Mouse (Mus musculus) kidney, embryonic 14.5 days (tissue): Measurements from ENCODE around the gene Trmt112. TPM values are rescaled to one million over a fixed set of nuclear protein-coding genes. Genes with fewer than 3 reads are reported as not detected.

Source experiments
- ATAC-seq: fragments of 200-750 bp; cut with Nextera tagmentation; 2 replicates; pipeline ENCODE4 v1.8.0; 2017; ENCODE audit warnings: moderate number of reproducible peaks, mild to moderate bottlenecking, moderate TSS enrichment, moderate library complexity; ENCODE audit not compliant: low FRiP score, low TSS enrichment
- H3K27ac ChIP-seq: fragments of 300-500 bp; sonication (generic); 2 replicates; pipeline ENCODE4 v1.5.1; 2014; ENCODE audit warnings: low read depth, mild to moderate bottlenecking, low read length, moderate library complexity, mixed read lengths
- H3K27me3 ChIP-seq: fragments of 300-500 bp; sonication (generic); 2 replicates; pipeline ENCODE4 v1.6.1; 2014; ENCODE audit warnings: mild to moderate bottlenecking, low read length; ENCODE audit not compliant: control insufficient read depth, insufficient read depth
- H3K36me3 ChIP-seq: fragments of 300-500 bp; sonication (generic); 2 replicates; pipeline ENCODE4 v1.6.1; 2014; ENCODE audit warnings: low read length, mixed read lengths; ENCODE audit not compliant: control insufficient read depth, insufficient read depth
- H3K4me1 ChIP-seq: fragments of 300-500 bp; sonication (generic); 2 replicates; pipeline ENCODE4 v1.6.1; 2014; ENCODE audit warnings: low read length, mixed read lengths; ENCODE audit not compliant: control insufficient read depth, insufficient read depth
- H3K4me2 ChIP-seq: fragments of 300-500 bp; sonication (generic); replicated peaks from 2 replicates; pipeline ENCODE4 v1.6.1; 2014; ENCODE audit warnings: low read depth, mild to moderate bottlenecking, low read length
- H3K4me3 ChIP-seq: fragments of 300-500 bp; sonication (generic); 2 replicates; pipeline ENCODE4 v1.5.1; 2014; ENCODE audit warnings: mild to moderate bottlenecking, low read length
- H3K9ac ChIP-seq: fragments of 300-500 bp; sonication (generic); 2 replicates; pipeline ENCODE4 v1.6.1; 2014; ENCODE audit warnings: low read depth, mild to moderate bottlenecking, low read length, moderate library complexity
- H3K9me3 ChIP-seq: fragments of 300-500 bp; sonication (generic); 2 replicates; pipeline ENCODE4 v1.6.1; 2016; ENCODE audit warnings: low read length; ENCODE audit not compliant: control insufficient read depth
- WGBS: fragments of 180-500 bp; shearing (Covaris S2); extraction: QIAGEN DNeasy Blood & Tissue Kit; methylation state at CpG from one replicate; pipeline ENCODE4 v1.1.7; 2014; 5-methylcytosine and 5-hydroxymethylcytosine counted together
- polyA plus RNA-seq: library from polyadenylated mRNA; unstranded; fragments of >200 nt; fragmentation: Nextera tagmentation; extraction: Ambion mirVana; gene quantifications from 2 replicates; pipeline ENCODE4 v1.2.1, GENCODE M21; 2014

The Trmt112 gene
- polyA plus RNA-seq, 1 experiment from 2014 or later = 164 TPM

DNA sequence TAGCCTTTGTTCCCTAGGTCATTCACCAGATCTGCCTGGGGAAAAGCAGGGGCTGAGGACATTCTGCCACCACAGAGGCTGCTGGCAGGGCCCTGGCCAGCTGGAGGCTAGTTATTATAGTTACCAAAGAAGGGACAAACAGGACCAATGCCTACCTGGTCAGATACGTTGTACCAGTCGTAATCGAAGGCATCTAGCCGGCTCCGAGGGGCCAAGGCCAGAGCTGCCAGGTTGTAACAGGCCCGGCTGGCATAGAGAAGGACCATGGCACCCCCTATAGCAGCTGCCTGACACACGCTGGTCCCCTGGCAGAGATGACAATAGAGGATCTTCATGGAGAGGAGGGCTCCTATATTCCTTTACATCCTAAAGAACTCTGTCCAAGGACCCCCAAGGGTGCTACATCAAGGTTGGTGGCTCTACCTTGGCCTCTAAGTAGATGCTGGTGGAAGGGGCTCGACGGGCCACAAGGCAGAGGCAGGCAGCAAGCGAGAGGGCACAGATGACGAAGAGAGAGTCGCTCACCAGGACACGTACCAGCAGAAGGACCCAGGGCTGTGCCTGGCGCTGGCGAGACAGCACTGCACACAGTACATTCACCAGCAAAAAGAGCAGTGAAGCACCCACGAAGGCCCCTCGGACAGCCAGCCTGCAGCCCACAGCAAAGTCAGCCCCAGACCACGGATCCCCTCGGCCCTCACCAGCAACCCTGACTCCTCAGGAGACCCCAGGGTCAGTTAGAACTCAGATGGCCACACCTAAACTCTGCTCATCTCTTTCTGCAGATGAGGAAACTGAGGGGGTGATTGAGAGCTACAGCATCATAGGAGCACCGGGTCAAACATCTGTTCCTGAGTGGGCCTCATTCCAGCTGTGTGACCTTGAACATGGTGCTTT lies 29.9 kb downstream of the Trmt112 start:
- 89% methylated on average over 20 of the region's 20 CpGs for WGBS
- H3K4me3 ChIP-seq = no peak overlapping the region
- H3K36me3 ChIP-seq = no peaks in the 10 kb centered on the region
- no peaks in the 10 kb centered on the region for H3K9me3 ChIP-seq
- H3K4me1 ChIP-seq = peaks cover 9% of the 10 kb centered on the region
- no peak overlapping the region for H3K27ac ChIP-seq
- H3K4me2 ChIP-seq = no peak overlapping the region
- H3K9ac ChIP-seq = no peak overlapping the region
- peaks cover 19% of the 10 kb centered on the region for H3K27me3 ChIP-seq
- ATAC-seq = no peak

DNA sequence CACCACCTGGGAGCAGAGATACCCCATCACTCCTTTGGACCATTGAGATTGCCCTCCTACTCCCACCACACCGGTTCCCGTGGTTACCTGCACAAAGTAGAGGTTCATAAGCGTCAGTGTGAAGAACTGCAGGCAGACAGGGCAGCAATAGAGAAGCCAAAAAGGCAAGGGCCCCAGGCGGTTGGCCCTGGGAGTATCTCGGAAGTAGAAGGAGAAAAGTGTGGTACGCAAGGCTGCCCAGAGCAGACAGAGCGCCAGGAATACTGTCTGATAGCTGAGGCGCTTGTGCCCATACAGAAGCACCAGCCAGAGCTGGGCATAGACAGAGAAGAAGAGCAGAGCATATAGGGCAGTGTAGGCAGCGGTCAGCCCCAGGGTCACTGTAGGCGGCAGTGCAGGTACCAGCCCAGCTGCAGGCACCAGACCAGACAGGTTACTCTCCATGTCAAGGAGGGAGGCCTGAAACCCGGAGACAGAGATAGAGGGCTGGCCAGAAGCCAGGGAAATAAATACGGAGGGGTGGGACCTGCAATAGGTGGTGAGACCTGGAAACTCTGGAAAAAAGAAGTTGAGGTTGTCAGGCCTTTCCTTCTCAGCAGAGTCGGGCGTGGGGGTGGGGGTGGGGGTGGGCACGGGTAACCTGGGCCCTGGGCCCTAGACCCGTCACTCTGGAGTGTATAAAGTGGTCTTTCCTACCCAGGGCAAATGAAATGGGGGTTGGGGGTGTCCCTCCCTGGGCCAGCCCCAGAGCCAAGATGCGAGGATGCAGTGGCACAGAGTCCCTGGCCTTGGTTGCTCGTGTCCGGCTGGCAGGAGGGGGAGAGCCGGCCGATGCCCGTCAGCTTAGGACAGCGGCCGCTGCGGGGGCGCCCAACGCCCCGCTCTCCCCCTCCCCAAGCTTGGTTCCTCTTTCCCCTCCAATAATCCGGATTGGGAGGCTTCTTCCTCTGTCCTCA lies 31.2 kb downstream of the Trmt112 start:
- H3K27ac ChIP-seq = peak overlapping the region; percentile 98; the same call in 1 of the 2 replicates
- peak overlapping the region; percentile 86 for H3K9ac ChIP-seq
- WGBS = 22% methylated on average over 28 of the region's 29 CpGs
- peak; percentile 11 for ATAC-seq
- H3K36me3 ChIP-seq = no peaks in the 10 kb centered on the region
- H3K9me3 ChIP-seq = no peaks in the 10 kb centered on the region
- H3K4me1 ChIP-seq = peaks cover 9% of the 10 kb centered on the region
- H3K4me2 ChIP-seq = peak overlapping the region; percentile 98
- peaks cover 5% of the 10 kb centered on the region for H3K27me3 ChIP-seq
- H3K4me3 ChIP-seq = peak overlapping the region; percentile 88

DNA sequence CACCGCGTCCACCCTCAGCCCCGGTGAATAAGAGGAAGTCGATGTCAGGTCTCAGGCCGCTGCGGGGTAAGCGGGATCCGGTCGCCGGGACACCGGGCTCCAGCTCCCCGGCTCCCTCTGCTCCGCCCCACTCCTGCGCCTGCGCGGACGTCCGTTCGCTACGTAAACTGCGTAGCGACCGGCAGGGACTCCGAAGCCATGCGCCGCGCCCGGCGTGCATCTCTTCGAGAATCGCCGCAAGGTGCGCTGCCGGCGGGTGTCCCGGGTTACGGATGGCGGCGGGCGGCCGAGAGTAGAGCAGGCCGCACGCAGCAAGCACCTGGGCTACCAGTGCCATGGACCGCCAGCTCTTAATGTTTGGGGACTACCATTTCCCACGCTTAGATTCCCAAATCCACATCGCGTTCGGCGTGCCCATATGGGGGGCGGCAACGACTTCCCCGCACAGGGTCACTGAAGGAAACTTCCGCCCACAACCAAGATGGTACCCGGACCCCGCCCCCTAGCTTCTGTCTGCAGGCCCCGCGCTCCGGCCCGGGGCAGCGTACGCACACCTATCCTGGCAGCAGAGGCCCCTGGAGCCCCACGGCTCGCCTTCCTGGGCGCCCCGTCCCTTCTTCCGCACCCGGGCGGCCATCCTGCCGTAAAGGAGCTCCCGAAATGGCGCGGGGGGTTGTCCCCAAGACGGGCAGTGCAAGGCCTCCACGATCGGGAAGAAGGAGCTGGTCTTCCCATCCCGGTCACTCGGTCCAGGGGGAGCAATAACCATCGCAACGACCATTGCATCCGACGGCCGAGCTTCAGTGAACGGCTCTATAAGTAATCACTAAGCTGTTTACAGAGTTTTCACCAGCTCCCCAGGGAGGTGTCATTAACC lies 32.1 kb downstream of the Trmt112 start, which contains the start of gene Bad:
Gene Bad (plus strand): TSS at position 490 of the 877 bp plus-strand sequence.
- H3K9me3 ChIP-seq = no peaks in the 10 kb centered on the region
- H3K4me1 ChIP-seq = peaks cover 9% of the 10 kb centered on the region
- H3K27ac ChIP-seq = peak within 1 kb of the TSS; percentile 98
- peak within 1 kb of the TSS; percentile 88 for H3K4me3 ChIP-seq
- H3K9ac ChIP-seq = peak within 1 kb of the TSS; percentile 86
- WGBS = under 1% methylated on average over 82 of the region's 83 CpGs
- peak within 1 kb of the TSS; percentile 98 for H3K4me2 ChIP-seq
- H3K36me3 ChIP-seq = 0 out of 2 replicates have a peak, but pooled peaks cover 4% of the 10 kb centered on the region
- ATAC-seq = peak; percentile 78
- H3K27me3 ChIP-seq = no peaks in the 10 kb centered on the region

DNA sequence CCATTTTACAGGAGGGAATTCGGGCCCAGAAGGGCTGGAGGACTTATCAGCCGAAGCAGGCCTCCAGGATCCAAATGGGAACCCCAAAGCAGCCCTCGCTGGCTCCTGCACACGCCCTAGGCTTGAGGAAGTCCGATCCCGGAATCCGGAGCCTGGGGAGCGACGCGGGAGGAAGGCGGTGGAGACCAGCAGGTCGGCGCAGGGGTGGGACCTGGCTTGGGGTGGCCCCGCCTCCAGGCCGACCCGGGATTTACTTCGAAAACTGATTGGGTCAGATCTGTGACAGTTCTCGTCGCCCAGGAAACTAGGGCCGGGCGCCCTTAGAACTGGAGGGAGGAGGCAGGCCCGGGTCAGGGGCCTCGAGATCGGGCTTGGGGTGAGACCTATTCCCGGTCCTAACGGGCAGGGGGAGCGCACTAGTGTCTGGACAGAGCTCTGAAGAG lies 32.8 kb downstream of the Trmt112 start, which contains the start of gene Gpr137:
Gene Gpr137 (minus strand): TSS at position 232 of the 443 bp plus-strand sequence.
- Histone ChIP-seq H3K4me1 (peaks cover 9% of the 10 kb centered on the region), H3K9me3 (no peaks in the 10 kb centered on the region), H3K9ac (peak within 1 kb of the TSS; percentile 86), H3K36me3 (0 out of 2 replicates have a peak, but pooled peaks cover 4% of the 10 kb centered on the region), H3K27me3 (no peaks in the 10 kb centered on the region), H3K4me2 (peak within 1 kb of the TSS; percentile 98), H3K4me3 (peak within 1 kb of the TSS; percentile 88), H3K27ac (peak within 1 kb of the TSS; percentile 98)
- peak; percentile 91 for ATAC-seq
- under 1% methylated on average over 27 of the region's 27 CpGs for WGBS

DNA sequence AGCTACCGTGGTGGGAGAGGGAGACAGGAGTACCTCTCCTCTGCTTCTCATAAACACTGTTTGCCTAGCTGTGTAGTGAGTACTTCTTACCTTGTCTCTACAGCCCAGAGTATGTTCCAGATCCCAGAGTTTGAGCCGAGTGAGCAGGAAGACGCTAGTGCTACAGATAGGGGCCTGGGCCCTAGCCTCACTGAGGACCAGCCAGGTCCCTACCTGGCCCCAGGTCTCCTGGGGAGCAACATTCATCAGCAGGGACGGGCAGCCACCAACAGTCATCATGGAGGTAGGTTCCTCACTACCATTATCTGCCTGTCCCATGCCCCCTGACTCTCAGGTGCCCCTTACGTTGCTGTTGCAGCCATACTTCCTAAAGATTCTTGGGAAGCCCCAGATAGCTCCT lies 33.3 kb downstream of the Trmt112 start:
- Histone ChIP-seq H3K36me3 (0 out of 2 replicates have a peak, but pooled peaks cover 4% of the 10 kb centered on the region), H3K27ac (peak overlapping the region; percentile 98; the same call in 1 of the 2 replicates), H3K4me2 (peak overlapping the region; percentile 98), H3K9me3 (no peaks in the 10 kb centered on the region), H3K4me1 (peaks cover 9% of the 10 kb centered on the region), H3K9ac (peak overlapping the region; percentile 86), H3K27me3 (no peaks in the 10 kb centered on the region), H3K4me3 (peak overlapping the region; percentile 88)
- ATAC-seq = peak; percentile 14
- WGBS = 32% methylated on average over 5 of the region's 5 CpGs

DNA sequence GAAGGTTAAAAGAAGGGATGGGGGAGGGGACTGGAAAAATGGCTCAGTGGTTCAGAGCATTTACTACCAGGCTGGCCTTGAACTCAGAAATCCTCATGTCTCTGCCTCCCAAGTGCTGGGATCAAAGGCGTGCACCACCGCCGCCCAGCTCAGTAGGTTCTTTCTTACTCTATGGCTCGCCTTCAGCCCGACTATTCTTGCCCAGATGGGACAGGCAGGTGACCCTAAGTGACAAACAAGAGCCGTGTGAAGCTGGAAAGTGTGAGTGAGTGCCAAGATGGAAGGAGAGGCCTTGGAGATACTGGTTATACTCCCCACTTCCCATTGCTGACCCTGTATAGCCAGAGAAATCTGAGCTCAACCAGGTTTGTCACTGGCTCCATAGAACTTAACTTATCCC lies 34.2 kb downstream of the Trmt112 start:
- 91% methylated on average over 6 of the region's 6 CpGs for WGBS
- peaks cover 9% of the 10 kb centered on the region for H3K4me1 ChIP-seq
- no peak overlapping the region for H3K27ac ChIP-seq
- no peak overlapping the region for H3K9ac ChIP-seq
- H3K4me2 ChIP-seq = no peak overlapping the region
- no peaks in the 10 kb centered on the region for H3K27me3 ChIP-seq
- no peak overlapping the region for H3K4me3 ChIP-seq
- no peak for ATAC-seq
- H3K9me3 ChIP-seq = no peaks in the 10 kb centered on the region
- H3K36me3 ChIP-seq = 0 out of 2 replicates have a peak, but pooled peaks cover 4% of the 10 kb centered on the region

DNA sequence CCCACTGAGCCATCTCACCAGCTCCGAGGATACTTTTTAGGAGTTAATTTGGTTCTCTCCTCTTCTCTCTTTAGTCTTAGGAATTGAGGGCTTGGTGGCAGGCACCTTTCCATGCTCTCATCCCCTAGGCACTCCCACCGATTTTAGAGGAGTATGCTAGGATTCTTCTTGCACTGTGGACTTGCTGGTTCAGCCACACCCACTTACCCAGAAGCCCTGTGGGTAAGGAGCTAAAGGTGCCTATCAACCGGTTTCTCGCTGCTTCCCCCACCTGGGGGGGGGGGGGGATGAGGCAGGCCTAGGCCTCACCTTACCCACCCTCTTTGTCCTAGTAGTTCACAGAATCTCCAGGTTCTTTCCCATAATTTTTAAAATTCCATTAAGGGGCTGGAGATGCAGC lies 38.2 kb downstream of the Trmt112 start:
- Histone ChIP-seq H3K4me1 (peaks cover 9% of the 10 kb centered on the region), H3K27ac (no peak overlapping the region), H3K4me3 (no peak overlapping the region), H3K9ac (no peak overlapping the region), H3K27me3 (no peaks in the 10 kb centered on the region), H3K9me3 (no peaks in the 10 kb centered on the region), H3K36me3 (0 out of 2 replicates have a peak, but pooled peaks cover 4% of the 10 kb centered on the region), H3K4me2 (no peak overlapping the region)
- no peak for ATAC-seq
- WGBS = 49% methylated on average over 4 of the region's 4 CpGs

DNA sequence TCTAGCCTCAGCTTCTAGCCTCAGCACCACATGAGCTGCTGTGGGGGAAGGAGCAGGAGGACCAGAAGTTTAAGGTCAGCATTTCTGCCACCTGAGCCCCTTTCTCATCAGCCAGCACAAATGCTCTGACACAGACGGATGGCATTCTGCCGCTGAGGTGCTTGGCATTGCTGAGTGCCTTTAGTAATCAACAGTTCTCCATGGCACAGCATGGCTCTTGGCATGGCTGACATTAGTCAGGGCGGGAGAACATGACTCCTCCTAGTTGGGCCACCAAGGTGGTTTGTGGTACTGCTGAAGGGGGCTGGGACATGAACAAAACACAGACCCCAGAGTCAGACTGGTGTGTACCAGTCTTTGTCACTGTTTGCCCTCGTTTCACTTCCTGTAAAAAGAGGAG lies 38.7 kb downstream of the Trmt112 start:
- peaks cover 14% of the 10 kb centered on the region for H3K4me1 ChIP-seq
- no peak overlapping the region for H3K4me3 ChIP-seq
- peaks cover 8% of the 10 kb centered on the region; the same call in 1 of the 2 replicates for H3K36me3 ChIP-seq
- 83% methylated on average over 4 of the region's 4 CpGs for WGBS
- H3K9ac ChIP-seq = no peak overlapping the region
- no peaks in the 10 kb centered on the region for H3K27me3 ChIP-seq
- H3K27ac ChIP-seq = no peak overlapping the region
- no peaks in the 10 kb centered on the region for H3K9me3 ChIP-seq
- ATAC-seq = no peak
- H3K4me2 ChIP-seq = no peak overlapping the region
